Mouse (Mus musculus) Patski (cell line): Measurements from ENCODE around the gene Prdm16. TPM values are rescaled to one million over a fixed set of nuclear protein-coding genes. Genes with fewer than 3 reads are reported as not detected.

Source experiments
- ATAC-seq: fragments of 100-300 bp; one replicate; pipeline ENCODE4 v1.8.0; 2021
- CTCF ChIA-PET: fragments of 350-600 bp; sonication (Branson Sonifier 250); formaldehyde crosslinking; loops from one replicate; lab custom pipeline; 2022; ENCODE audit warnings: inconsistent platforms; lab: Charles Lee
- POLR2A ChIA-PET: fragments of 350-600 bp; sonication (Branson Sonifier 250); formaldehyde crosslinking; loops from one replicate; lab custom pipeline; 2022; ENCODE audit warnings: antibody characterized with exemption, inconsistent platforms; lab: Charles Lee
- DNase-seq: peaks from one replicate; pipeline ENCODE4 v3.0.0-alpha.2; 2011; ENCODE audit warnings: low read depth, low spot score
- H3K27me3 ChIP-seq: fragments of 371-371 bp; one replicate; pipeline ENCODE4 v1.5.1; 2021
- CTCF ChIP-seq: fragments of 100-300 bp; IDR thresholded peaks from one replicate; pipeline ENCODE4 v1.5.1; 2021
- in situ Hi-C: fragments of 300-500 bp; cut with MboI; formaldehyde crosslinking; loops from 3 replicates; pipeline ENCODE4 v1.11.1; 2018; ENCODE audit warnings: low pct_unique_long_range_greater_than_20kb, mixed read lengths
- polyA plus RNA-seq: library from polyadenylated mRNA; unstranded; gene quantifications from one replicate; pipeline ENCODE4 v1.2.3, GENCODE M21; 2021

The Prdm16 gene
- polyA plus RNA-seq, 1 experiment from 2014 or later = not detected

GRCm38 (mm10) chr4:154496522-154496921 is 140.2 kb downstream of the Prdm16 start:
- no peak for DNase-seq
- POLR2A ChIA-PET = no interaction called here
- in situ Hi-C loops = no loop called here
- CTCF ChIA-PET = no interaction called here
- H3K27me3 ChIP-seq = peaks cover 15% of the 10 kb centered on the region
- no peak for ATAC-seq
- TF ChIP-seq CTCF = no peak

- CTCF ChIA-PET = no interaction called here
- in situ Hi-C loops = no loop called here
- no peak for DNase-seq
- POLR2A ChIA-PET = no interaction called here
- TF ChIP-seq CTCF = no peak
- no peak for ATAC-seq
- peaks cover 15% of the 10 kb centered on the region for H3K27me3 ChIP-seq
Observed at GRCm38 (mm10) chr4:154493996-154494395, 142.7 kb downstream of the Prdm16 start.

GRCm38 (mm10) chr4:154492714-154493121 is 144.0 kb downstream of the Prdm16 start:
- ChIA-PET POLR2A (no interaction called here), CTCF (no interaction called here)
- DNase-seq (no peak), ATAC-seq (no peak)
- TF ChIP-seq CTCF = no peak
- peaks cover 13% of the 10 kb centered on the region for H3K27me3 ChIP-seq
- in situ Hi-C loops = no loop called here

- TF ChIP-seq CTCF = no peak
- CTCF ChIA-PET = no interaction called here
- POLR2A ChIA-PET = no interaction called here
- in situ Hi-C loops = no loop called here
- H3K27me3 ChIP-seq = peaks cover 13% of the 10 kb centered on the region
- DNase-seq = no peak
- ATAC-seq = no peak
Observed at GRCm38 (mm10) chr4:154492268-154492667, 144.4 kb downstream of the Prdm16 start.

GRCm38 (mm10) chr4:154488031-154488430 is 148.6 kb downstream of the Prdm16 start:
- ATAC-seq (no peak), DNase-seq (no peak)
- CTCF ChIA-PET = no interaction called here
- TF ChIP-seq CTCF = no peak
- peaks cover 9% of the 10 kb centered on the region for H3K27me3 ChIP-seq
- in situ Hi-C loops = no loop called here
- POLR2A ChIA-PET = no interaction called here

GRCm38 (mm10) chr4:154482695-154483094 is 154.0 kb downstream of the Prdm16 start:
- in situ Hi-C loops = no loop called here
- ChIA-PET CTCF (no interaction called here), POLR2A (no interaction called here)
- no peak for TF ChIP-seq CTCF
- ATAC-seq (no peak), DNase-seq (no peak)
- peaks cover 25% of the 10 kb centered on the region for H3K27me3 ChIP-seq

GRCm38 (mm10) chr4:154481771-154482637 is 154.7 kb downstream of the Prdm16 start:
- peaks cover 20% of the 10 kb centered on the region for H3K27me3 ChIP-seq
- CTCF ChIA-PET = no interaction called here
- no peak for TF ChIP-seq CTCF
- DNase-seq = no peak
- POLR2A ChIA-PET = no interaction called here
- ATAC-seq = no peak
- in situ Hi-C loops = no loop called here

- TF ChIP-seq CTCF = no peak
- CTCF ChIA-PET = no interaction called here
- peaks cover 21% of the 10 kb centered on the region for H3K27me3 ChIP-seq
- DNase-seq = no peak
- POLR2A ChIA-PET = no interaction called here
- in situ Hi-C loops = no loop called here
- ATAC-seq = no peak
Observed at GRCm38 (mm10) chr4:154480544-154481260, 156.0 kb downstream of the Prdm16 start.

- ChIA-PET CTCF (no interaction called here), POLR2A (no interaction called here)
- ATAC-seq (no peak), DNase-seq (no peak)
- in situ Hi-C loops = no loop called here
- TF ChIP-seq CTCF = no peak
- peaks cover 24% of the 10 kb centered on the region for H3K27me3 ChIP-seq
Observed at GRCm38 (mm10) chr4:154480143-154480542, 156.5 kb downstream of the Prdm16 start.

- ATAC-seq = no peak
- TF ChIP-seq CTCF = no peak
- H3K27me3 ChIP-seq = peaks cover 35% of the 10 kb centered on the region
Observed at GRCm38 (mm10) chr4:154478933-154479613, 157.6 kb downstream of the Prdm16 start.

More at GRCm38 (mm10) chr4:154478933-154479613, 157.6 kb downstream of the Prdm16 start:
- DNase-seq = no peak
- ChIA-PET CTCF (no interaction called here), POLR2A (no interaction called here)
- in situ Hi-C loops = no loop called here
